Comparison of ENCODE assay signal across 8 mouse cellular contexts in the genomic region with DNA sequence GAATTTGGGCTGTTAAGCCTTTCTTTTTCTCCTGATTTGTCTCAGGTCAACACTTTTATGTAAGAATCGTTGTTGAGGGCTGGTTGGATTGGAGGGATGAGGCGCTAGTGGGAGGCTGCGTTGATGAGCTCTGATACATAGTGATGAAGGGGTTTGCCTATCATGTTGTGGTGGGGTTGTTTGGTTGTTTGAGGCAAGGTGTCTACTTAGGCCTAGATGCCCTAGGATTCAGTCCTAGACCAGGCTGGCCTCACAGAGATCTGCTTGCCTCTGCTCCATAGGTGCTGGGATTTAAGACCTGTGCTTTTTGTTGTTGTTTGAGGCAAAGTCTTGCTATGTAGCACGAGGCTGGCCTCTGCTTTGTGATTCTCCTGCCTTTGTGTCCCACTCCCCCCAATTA. TPM values are rescaled to one million over a fixed set of nuclear protein-coding genes. Genes with fewer than 3 reads are reported as not detected.
A peak's percentile ranks its signal among the peaks of the same experiment; 100 is the strongest.
DNase-seq lines count a peak whose midpoint lies in the region; ATAC-seq lines count a peak whose summit lies in the region.

No protein-coding gene starts in this region.

- peak overlapping the region; percentile 97 for H3K4me3 ChIP-seq in liver, embryonic 13.5 days (replicated peaks)

- H3K9me3 ChIP-seq in liver, embryonic 13.5 days (replicated peaks): no peaks in the 10 kb centered on the region

- 47% methylated on average over 4 of the region's 4 CpGs for WGBS in liver, embryonic 13.5 days (ENCODE audit: insufficient replicate concordance)

- H3K36me3 ChIP-seq in liver, embryonic 13.5 days: peaks cover 35% of the 10 kb centered on the region

- ATAC-seq in liver, embryonic 13.5 days (ENCODE audit: low read depth): peak; percentile 24; the same call in 1 of the 2 replicates

- H3K27ac ChIP-seq in liver, embryonic 13.5 days: peak overlapping the region; percentile 99

- H3K4me1 ChIP-seq in liver, embryonic 13.5 days (replicated peaks): peaks cover 63% of the 10 kb centered on the region

- H3K4me2 ChIP-seq in liver, embryonic 13.5 days: peak overlapping the region; percentile 97

- DNase-seq in cerebellum, adult 9-11 months: peak; percentile 19
- DNase-seq in cerebellum, postnatal 4 days (ENCODE audit: low spot score in 2 of 2): no peak
- DNase-seq in thymus, postnatal 0 days (ENCODE audit: low spot score): peak; percentile 36
- no peak for DNase-seq in thymus, adult 18-20 months
- no peak for DNase-seq in liver, embryonic 13.5 days
- peak; percentile 41 for DNase-seq in thymus, postnatal 4 days
- DNase-seq in adrenal gland, postnatal 10 days: no peak
- no peak for DNase-seq in lung, adult 18-20 months

- H3K9ac ChIP-seq in liver, embryonic 13.5 days: peak overlapping the region; percentile 100

- no peaks in the 10 kb centered on the region for H3K27me3 ChIP-seq in liver, embryonic 13.5 days

RNA-seq across cellular contexts. Expression of gene Mta3, which starts 1.4 kb away (rescaled TPM):
- 65.1 and 67.0 TPM in 2 replicates for polyA plus RNA-seq in thymus, postnatal 0 days (2015; fragmentation: Nextera tagmentation; extraction: Ambion mirVana)
- 44.1 and 50.4 TPM in 2 replicates for polyA plus RNA-seq in liver, embryonic 13.5 days (2015; fragmentation: Nextera tagmentation; extraction: Ambion mirVana)
- 10 to 100 TPM; 60.9 to 70.6 TPM for total RNA-seq in adrenal gland, postnatal 10 days (2021)

Comparison
In these comparisons a context has a peak if more than half of its experiments do, and no peak if none do; other contexts are left out.
1. DNase-seq: peak in cerebellum, adult 9-11 months (single experiment), thymus, postnatal 0 days (single experiment) and thymus, postnatal 4 days (single experiment); none in cerebellum, postnatal 4 days (0 of 2), thymus, adult 18-20 months (0 of 2), liver, embryonic 13.5 days (single experiment), adrenal gland, postnatal 10 days (single experiment) and lung, adult 18-20 months (0 of 2).